Mouse (Mus musculus): ENCODE results near the gene Rictor. TPM values are rescaled to one million over a fixed set of nuclear protein-coding genes. Genes with fewer than 3 reads are reported as not detected.
"Not testable (repeated sequence)": the region's sequence is repeated elsewhere in the genome, so short reads cannot be mapped to it uniquely, and the experiment has no call there.

Gene Rictor
- polyA plus RNA-seq, 1 experiment from 2014 or later: 46.8 TPM

DNA sequence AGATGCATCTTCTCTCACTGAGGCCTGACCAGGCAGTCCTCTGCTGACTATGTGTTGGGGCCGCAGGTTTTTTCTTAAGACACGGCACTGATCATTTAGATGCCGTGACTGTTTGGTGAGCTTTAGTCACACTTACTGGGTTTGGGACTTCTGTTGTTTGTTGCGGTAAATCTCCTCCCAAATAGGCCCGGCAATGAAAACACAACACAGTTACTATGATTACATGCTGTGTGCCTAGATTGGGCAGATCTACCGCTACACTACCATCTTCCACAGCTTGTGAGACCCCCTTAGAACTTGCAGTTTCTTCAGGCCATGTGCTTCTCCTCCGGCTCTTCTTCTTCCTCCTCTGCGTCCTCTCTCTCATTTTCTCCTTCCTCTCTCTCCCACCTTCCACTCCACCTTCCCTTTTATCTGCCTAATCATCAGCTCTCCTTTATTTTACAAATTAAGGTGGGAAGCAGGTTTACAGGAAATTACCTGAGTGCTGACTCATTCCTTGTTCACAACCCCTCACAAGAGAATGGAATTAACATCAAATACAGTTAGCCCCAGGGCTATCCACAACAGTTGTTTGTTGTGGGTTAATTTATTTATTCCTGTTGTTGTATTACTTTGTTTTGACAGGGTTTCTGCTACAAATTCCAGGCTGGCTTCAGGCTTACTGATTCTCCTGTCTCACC, 38.3 kb downstream of the Rictor start:
- 78% methylated on average over 8 of the region's 8 CpGs for WGBS
- not testable (repeated sequence) for DNase-seq (ENCODE audit: low spot score); H3K36me3 ChIP-seq (ENCODE audit: control insufficient read depth, insufficient read depth, low read length); H3K9ac ChIP-seq (ENCODE audit: low read length); H3K4me1 ChIP-seq (replicated peaks; ENCODE audit: control insufficient read depth, insufficient read depth, low read length); H3K4me3 ChIP-seq (ENCODE audit: low read depth, low read length); H3K27ac ChIP-seq (ENCODE audit: low read depth, low read length); H3K9me3 ChIP-seq (ENCODE audit: control insufficient read depth, low read length); H3K4me2 ChIP-seq (ENCODE audit: low read depth, low read length, severe bottlenecking); H3K27me3 ChIP-seq (ENCODE audit: control insufficient read depth, insufficient read depth, low read length); ATAC-seq (replicated peaks; ENCODE audit: low FRiP score)

DNA sequence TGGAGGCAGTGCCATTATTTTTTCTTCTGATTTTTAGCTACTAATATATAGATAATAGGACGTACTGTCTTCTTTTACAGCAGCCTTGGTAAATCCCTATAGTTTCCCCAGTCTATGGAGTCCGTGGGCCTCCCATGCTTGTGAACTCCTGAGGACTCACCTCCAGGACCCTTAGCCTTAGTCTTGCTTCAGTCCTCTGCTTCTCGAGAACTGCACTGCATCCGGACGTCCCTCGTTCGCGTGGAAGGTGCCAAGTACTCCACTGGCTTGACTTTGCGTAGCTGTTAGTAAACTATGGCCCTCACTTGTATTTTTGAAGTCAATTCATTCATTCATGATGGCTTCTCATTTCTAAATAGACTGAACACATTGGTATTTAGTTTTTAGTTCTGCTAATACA, 38.8 kb downstream of the Rictor start:
- DNase-seq (ENCODE audit: low spot score): no peak
- no peak overlapping the region for H3K4me2 ChIP-seq (ENCODE audit: low read depth, low read length, severe bottlenecking)
- H3K27me3 ChIP-seq (ENCODE audit: control insufficient read depth, insufficient read depth, low read length): no peaks in the 10 kb centered on the region
- ATAC-seq (replicated peaks; ENCODE audit: low FRiP score): no peak
- 85% methylated on average over 9 of the region's 9 CpGs for WGBS
- H3K36me3 ChIP-seq (ENCODE audit: control insufficient read depth, insufficient read depth, low read length): no peaks in the 10 kb centered on the region
- H3K9me3 ChIP-seq (ENCODE audit: control insufficient read depth, low read length): no peaks in the 10 kb centered on the region
- H3K4me1 ChIP-seq (replicated peaks; ENCODE audit: control insufficient read depth, insufficient read depth, low read length): no peaks in the 10 kb centered on the region
- H3K27ac ChIP-seq (ENCODE audit: low read depth, low read length): no peak overlapping the region
- no peak overlapping the region for H3K4me3 ChIP-seq (ENCODE audit: low read depth, low read length)
- no peak overlapping the region for H3K9ac ChIP-seq (ENCODE audit: low read length)

- WGBS: 97% methylated on average over 2 of the region's 2 CpGs
- Histone ChIP-seq H3K27ac (ENCODE audit: low read depth, low read length) (no peak overlapping the region), H3K4me2 (ENCODE audit: low read depth, low read length, severe bottlenecking) (no peak overlapping the region), H3K36me3 (ENCODE audit: control insufficient read depth, insufficient read depth, low read length) (no peaks in the 10 kb centered on the region), H3K27me3 (ENCODE audit: control insufficient read depth, insufficient read depth, low read length) (no peaks in the 10 kb centered on the region), H3K9ac (ENCODE audit: low read length) (no peak overlapping the region), H3K4me1 (replicated peaks; ENCODE audit: control insufficient read depth, insufficient read depth, low read length) (no peaks in the 10 kb centered on the region), H3K4me3 (ENCODE audit: low read depth, low read length) (no peak overlapping the region), H3K9me3 (ENCODE audit: control insufficient read depth, low read length) (no peaks in the 10 kb centered on the region)
- DNase-seq (ENCODE audit: low spot score) (no peak), ATAC-seq (replicated peaks; ENCODE audit: low FRiP score) (no peak)
Measured at GRCm38 (mm10) chr15:6754400-6754799, 46.2 kb downstream of the Rictor start.

- H3K9me3 ChIP-seq (ENCODE audit: control insufficient read depth, low read length): no peaks in the 10 kb centered on the region
- DNase-seq (ENCODE audit: low spot score) (no peak), ATAC-seq (replicated peaks; ENCODE audit: low FRiP score) (no peak)
- no peaks in the 10 kb centered on the region for H3K27me3 ChIP-seq (ENCODE audit: control insufficient read depth, insufficient read depth, low read length)
- H3K27ac ChIP-seq (ENCODE audit: low read depth, low read length): no peak overlapping the region
- no peak overlapping the region for H3K4me3 ChIP-seq (ENCODE audit: low read depth, low read length)
- peaks cover 3% of the 10 kb centered on the region; the same call in 1 of the 2 replicates for H3K36me3 ChIP-seq (ENCODE audit: control insufficient read depth, insufficient read depth, low read length)
- H3K4me2 ChIP-seq (ENCODE audit: low read depth, low read length, severe bottlenecking): no peak overlapping the region
- H3K9ac ChIP-seq (ENCODE audit: low read length): no peak overlapping the region
- H3K4me1 ChIP-seq (replicated peaks; ENCODE audit: control insufficient read depth, insufficient read depth, low read length): no peaks in the 10 kb centered on the region
- WGBS: 95% methylated on average over 3 of the region's 3 CpGs
Measured at GRCm38 (mm10) chr15:6772265-6772664, 64.1 kb downstream of the Rictor start.

DNA sequence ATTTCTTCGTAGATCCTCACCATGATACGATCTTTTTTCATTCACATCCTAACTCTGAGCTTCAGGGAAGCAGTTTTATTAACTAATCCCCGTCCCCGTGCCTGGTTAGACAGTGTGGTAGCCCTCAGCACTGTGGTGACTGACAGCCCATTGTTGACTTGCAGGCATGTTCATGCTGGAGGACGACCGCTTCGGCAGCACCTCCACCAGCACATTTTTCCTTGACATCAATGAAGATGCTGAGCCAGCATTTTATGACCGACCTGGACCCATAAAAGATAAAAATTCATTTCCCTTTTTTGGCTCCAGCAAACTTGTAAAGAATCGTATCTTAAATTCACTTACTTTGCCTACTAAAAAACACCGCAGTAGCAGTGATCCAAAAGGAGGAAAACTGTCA, 78.0 kb downstream of the Rictor start:
- Histone ChIP-seq H3K9me3 (ENCODE audit: control insufficient read depth, low read length) (no peaks in the 10 kb centered on the region), H3K4me2 (ENCODE audit: low read depth, low read length, severe bottlenecking) (no peak overlapping the region), H3K4me1 (replicated peaks; ENCODE audit: control insufficient read depth, insufficient read depth, low read length) (no peaks in the 10 kb centered on the region), H3K9ac (ENCODE audit: low read length) (no peak overlapping the region), H3K4me3 (ENCODE audit: low read depth, low read length) (no peak overlapping the region), H3K27me3 (ENCODE audit: control insufficient read depth, insufficient read depth, low read length) (no peaks in the 10 kb centered on the region), H3K27ac (ENCODE audit: low read depth, low read length) (no peak overlapping the region), H3K36me3 (ENCODE audit: control insufficient read depth, insufficient read depth, low read length) (peaks cover 11% of the 10 kb centered on the region; the same call in 1 of the 2 replicates)
- WGBS: 94% methylated on average over 10 of the region's 10 CpGs
- ATAC-seq (replicated peaks; ENCODE audit: low FRiP score) (no peak), DNase-seq (ENCODE audit: low spot score) (no peak)

DNA sequence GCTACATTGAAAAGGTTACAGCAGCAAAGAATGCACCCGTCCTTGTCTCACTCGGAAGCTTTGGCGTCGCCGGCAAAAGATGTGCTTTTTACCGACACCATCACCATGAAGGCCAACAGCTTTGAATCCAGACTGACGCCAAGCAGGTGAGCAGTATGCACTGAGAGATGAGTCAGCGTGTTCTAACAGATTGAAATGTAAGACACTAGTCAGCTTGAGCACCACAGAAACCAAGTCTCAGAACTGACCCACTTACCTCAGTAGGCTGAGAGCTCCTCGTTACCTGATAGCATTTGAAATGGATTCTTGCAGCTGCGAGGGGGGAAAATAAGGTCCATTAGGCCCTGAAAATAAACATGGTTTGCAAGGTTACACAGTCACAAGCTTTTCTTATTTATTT, 79.1 kb downstream of the Rictor start:
- peaks cover 12% of the 10 kb centered on the region; the same call in 1 of the 2 replicates for H3K36me3 ChIP-seq (ENCODE audit: control insufficient read depth, insufficient read depth, low read length)
- H3K27me3 ChIP-seq (ENCODE audit: control insufficient read depth, insufficient read depth, low read length): no peaks in the 10 kb centered on the region
- H3K9ac ChIP-seq (ENCODE audit: low read length): no peak overlapping the region
- H3K27ac ChIP-seq (ENCODE audit: low read depth, low read length): no peak overlapping the region
- H3K4me1 ChIP-seq (replicated peaks; ENCODE audit: control insufficient read depth, insufficient read depth, low read length): no peaks in the 10 kb centered on the region
- H3K4me3 ChIP-seq (ENCODE audit: low read depth, low read length): no peak overlapping the region
- no peak for DNase-seq (ENCODE audit: low spot score)
- whole genome bisulfite sequencing: 96% methylated on average over 10 of the region's 10 CpGs
- H3K4me2 ChIP-seq (ENCODE audit: low read depth, low read length, severe bottlenecking): no peak overlapping the region
- H3K9me3 ChIP-seq (ENCODE audit: control insufficient read depth, low read length): no peaks in the 10 kb centered on the region
- ATAC-seq (replicated peaks; ENCODE audit: low FRiP score): no peak

GRCm38 (mm10) chr15:6790011-6790410, 81.8 kb downstream of the Rictor start:
- no peak overlapping the region for H3K9ac ChIP-seq (ENCODE audit: low read length)
- H3K27ac ChIP-seq (ENCODE audit: low read depth, low read length): no peak overlapping the region
- ATAC-seq (replicated peaks; ENCODE audit: low FRiP score) (no peak), DNase-seq (ENCODE audit: low spot score) (no peak)
- peaks cover 9% of the 10 kb centered on the region; the same call in 1 of the 2 replicates for H3K36me3 ChIP-seq (ENCODE audit: control insufficient read depth, insufficient read depth, low read length)
- H3K4me1 ChIP-seq (replicated peaks; ENCODE audit: control insufficient read depth, insufficient read depth, low read length): no peaks in the 10 kb centered on the region
- WGBS: 93% methylated on average over 7 of the region's 7 CpGs
- H3K4me2 ChIP-seq (ENCODE audit: low read depth, low read length, severe bottlenecking): no peak overlapping the region
- H3K9me3 ChIP-seq (ENCODE audit: control insufficient read depth, low read length): no peaks in the 10 kb centered on the region
- H3K27me3 ChIP-seq (ENCODE audit: control insufficient read depth, insufficient read depth, low read length): no peaks in the 10 kb centered on the region
- no peak overlapping the region for H3K4me3 ChIP-seq (ENCODE audit: low read depth, low read length)

DNA sequence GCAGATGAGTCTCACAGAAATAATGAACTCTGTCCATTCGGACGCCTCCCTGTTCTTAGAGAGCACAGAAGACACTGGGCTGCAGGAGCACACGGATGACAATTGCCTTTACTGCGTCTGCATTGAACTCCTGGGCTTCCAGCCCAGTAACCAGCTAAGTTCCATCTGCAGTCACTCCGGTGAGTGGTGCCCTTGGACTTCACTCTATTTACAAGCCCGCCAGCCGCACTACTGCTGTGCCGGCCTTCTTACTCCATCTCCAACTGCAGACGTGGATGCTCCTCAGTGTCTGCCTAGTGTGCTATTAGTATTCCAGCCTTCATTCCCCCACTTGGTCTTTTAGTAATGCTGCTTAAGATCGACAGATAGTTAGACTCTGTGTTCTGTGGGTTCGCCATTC, 83.5 kb downstream of the Rictor start:
- no peaks in the 10 kb centered on the region for H3K4me1 ChIP-seq (replicated peaks; ENCODE audit: control insufficient read depth, insufficient read depth, low read length)
- 92% methylated on average over 11 of the region's 11 CpGs for WGBS
- no peak overlapping the region for H3K27ac ChIP-seq (ENCODE audit: low read depth, low read length)
- H3K27me3 ChIP-seq (ENCODE audit: control insufficient read depth, insufficient read depth, low read length): no peaks in the 10 kb centered on the region
- H3K36me3 ChIP-seq (ENCODE audit: control insufficient read depth, insufficient read depth, low read length): peaks cover 7% of the 10 kb centered on the region
- no peaks in the 10 kb centered on the region for H3K9me3 ChIP-seq (ENCODE audit: control insufficient read depth, low read length)
- DNase-seq (ENCODE audit: low spot score) (no peak), ATAC-seq (replicated peaks; ENCODE audit: low FRiP score) (no peak)
- no peak overlapping the region for H3K4me3 ChIP-seq (ENCODE audit: low read depth, low read length)
- no peak overlapping the region for H3K4me2 ChIP-seq (ENCODE audit: low read depth, low read length, severe bottlenecking)
- H3K9ac ChIP-seq (ENCODE audit: low read length): no peak overlapping the region

GRCm38 (mm10) chr15:6792846-6793245, 84.7 kb downstream of the Rictor start:
- no peak overlapping the region for H3K4me3 ChIP-seq (ENCODE audit: low read depth, low read length)
- ATAC-seq (replicated peaks; ENCODE audit: low FRiP score) (no peak), DNase-seq (ENCODE audit: low spot score) (no peak)
- no peaks in the 10 kb centered on the region for H3K27me3 ChIP-seq (ENCODE audit: control insufficient read depth, insufficient read depth, low read length)
- H3K9ac ChIP-seq (ENCODE audit: low read length): no peak overlapping the region
- no peak overlapping the region for H3K27ac ChIP-seq (ENCODE audit: low read depth, low read length)
- WGBS: 86% methylated on average over 7 of the region's 7 CpGs
- no peak overlapping the region for H3K4me2 ChIP-seq (ENCODE audit: low read depth, low read length, severe bottlenecking)
- H3K9me3 ChIP-seq (ENCODE audit: control insufficient read depth, low read length): no peaks in the 10 kb centered on the region
- peaks cover 7% of the 10 kb centered on the region for H3K36me3 ChIP-seq (ENCODE audit: control insufficient read depth, insufficient read depth, low read length)
- H3K4me1 ChIP-seq (replicated peaks; ENCODE audit: control insufficient read depth, insufficient read depth, low read length): no peaks in the 10 kb centered on the region

All from forebrain, embryonic 11.5 days (tissue).